Mouse (Mus musculus) stomach, postnatal 0 days (tissue): ENCODE data around the gene Meltf. TPM values are rescaled to one million over a fixed set of nuclear protein-coding genes. Genes with fewer than 3 reads are reported as not detected.

Experiments used
- ATAC-seq: fragments of 200-750 bp; cut with Nextera tagmentation; 2 replicates; pipeline ENCODE4 v1.8.0; 2017; ENCODE audit not compliant: low FRiP score, low TSS enrichment
- DNase-seq: peaks from one replicate; pipeline ENCODE4 v3.0.0-alpha.2; 2016; ENCODE audit warnings: low spot score
- H3K27ac ChIP-seq: fragments of 300-500 bp; sonication (generic); replicated peaks from 2 replicates; pipeline ENCODE4 v1.5.1; 2014; ENCODE audit warnings: mild to moderate bottlenecking, control low read depth
- H3K27me3 ChIP-seq: fragments of 300-500 bp; sonication (generic); 2 replicates; pipeline ENCODE4 v1.6.1; 2014; ENCODE audit warnings: low read length; ENCODE audit not compliant: control insufficient read depth, insufficient read depth
- H3K36me3 ChIP-seq: fragments of 300-500 bp; sonication (generic); 2 replicates; pipeline ENCODE4 v1.6.1; 2014; ENCODE audit warnings: low read length, mixed read lengths; ENCODE audit not compliant: control insufficient read depth, insufficient read depth
- H3K4me1 ChIP-seq: fragments of 300-500 bp; sonication (generic); replicated peaks from 2 replicates; pipeline ENCODE4 v1.6.1; 2014; ENCODE audit warnings: antibody characterized with exemption; ENCODE audit not compliant: control insufficient read depth, insufficient read depth
- H3K4me2 ChIP-seq: fragments of 300-500 bp; sonication (generic); replicated peaks from 2 replicates; pipeline ENCODE4 v1.6.1; 2014; ENCODE audit warnings: low read depth, mild to moderate bottlenecking, control low read depth, moderate library complexity
- H3K4me3 ChIP-seq: fragments of 300-500 bp; sonication (generic); 2 replicates; pipeline ENCODE4 v1.5.1; 2014; ENCODE audit warnings: low read depth, low read length, control low read depth
- H3K9ac ChIP-seq: fragments of 300-500 bp; sonication (generic); 2 replicates; pipeline ENCODE4 v1.6.1; 2014; ENCODE audit warnings: mild to moderate bottlenecking, low read length, control low read depth, mixed read lengths
- H3K9me3 ChIP-seq: fragments of 300-500 bp; sonication (generic); 2 replicates; pipeline ENCODE4 v1.6.1; 2016; ENCODE audit warnings: low read length; ENCODE audit not compliant: control insufficient read depth
- CTCF ChIP-seq: IDR thresholded peaks from 2 replicates; pipeline ENCODE4 v1.5.1; 2016; ENCODE audit warnings: antibody characterized with exemption, low read depth, mild to moderate bottlenecking, moderate library complexity
- EP300 ChIP-seq: optimal IDR thresholded peaks from 2 replicates; pipeline ENCODE3; 2016; ENCODE audit warnings: antibody characterized with exemption
- WGBS: fragments of 180-500 bp; shearing (Covaris S2); extraction: QIAGEN DNeasy Blood & Tissue Kit; methylation state at CpG from one replicate; pipeline ENCODE4 v1.1.7; 2014; 5-methylcytosine and 5-hydroxymethylcytosine counted together
- polyA plus RNA-seq: library from polyadenylated mRNA; unstranded; fragments of >200 nt; fragmentation: Nextera tagmentation; extraction: Ambion mirVana; gene quantifications from 2 replicates; pipeline ENCODE4 v1.2.1, GENCODE M21; 2015

Meltf gene
- polyA plus RNA-seq, 1 experiment from 2014 or later: not detected

DNA sequence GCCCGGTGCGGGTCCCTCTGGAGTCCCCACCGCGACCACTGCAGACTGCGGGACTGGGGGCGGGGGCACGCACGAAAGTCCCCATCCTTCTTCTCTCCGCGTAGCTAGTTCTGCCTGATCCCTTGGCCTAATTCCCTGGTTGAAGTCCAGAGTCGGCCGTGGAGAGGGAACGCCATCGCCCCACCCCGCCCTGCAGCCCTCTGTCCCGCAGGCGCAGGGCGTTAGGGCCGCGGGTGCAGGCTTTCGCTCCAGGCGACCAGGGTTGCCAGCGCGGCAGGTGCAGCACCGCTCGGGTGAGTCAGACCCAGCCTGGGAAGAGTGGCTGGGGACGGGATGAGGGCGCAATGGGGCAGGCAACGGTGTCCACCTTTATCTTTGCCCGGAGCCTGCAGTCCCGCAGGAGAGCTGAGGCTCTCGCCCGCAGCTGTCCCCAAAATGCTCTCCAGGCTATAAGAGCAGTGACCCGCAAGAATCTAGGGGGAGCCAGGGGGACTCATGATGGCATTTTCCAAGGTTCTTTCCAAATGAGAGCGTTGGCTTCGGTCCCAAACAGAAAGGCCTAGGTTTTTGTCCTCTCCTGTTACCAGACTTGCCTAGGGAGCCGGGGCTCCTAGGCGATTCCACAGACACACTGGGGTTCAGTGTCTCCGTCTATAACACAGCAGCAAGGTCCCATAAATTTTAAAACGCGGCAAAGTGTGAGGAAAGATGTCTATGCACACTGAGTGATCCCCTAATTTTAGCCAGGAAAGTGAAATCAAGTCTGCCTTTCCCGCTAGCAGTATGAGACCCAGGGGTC lies 55.3 kb downstream of the Meltf start, which contains the start of gene Pigz:
Pigz (plus strand) TSS at position 101 of the 799 bp plus-strand sequence.
- H3K4me1 ChIP-seq: no peaks in the 10 kb centered on the region; the same call in 1 of the 2 replicates
- H3K9me3 ChIP-seq: no peaks in the 10 kb centered on the region
- peak within 1 kb of the TSS; percentile 78 for H3K27ac ChIP-seq
- H3K4me3 ChIP-seq: peak within 1 kb of the TSS; percentile 52
- no peaks in the 10 kb centered on the region for H3K27me3 ChIP-seq
- peak within 1 kb of the TSS; percentile 83 for H3K4me2 ChIP-seq
- 10% methylated on average over 42 of the region's 42 CpGs for WGBS
- DNase-seq (peak; percentile 67), ATAC-seq (peak; percentile 35; the same call in 1 of the 2 replicates)
- H3K36me3 ChIP-seq: no peaks in the 10 kb centered on the region
- TF ChIP-seq CTCF (no peak), EP300 (no peak)
- peak within 1 kb of the TSS; percentile 64 for H3K9ac ChIP-seq

DNA sequence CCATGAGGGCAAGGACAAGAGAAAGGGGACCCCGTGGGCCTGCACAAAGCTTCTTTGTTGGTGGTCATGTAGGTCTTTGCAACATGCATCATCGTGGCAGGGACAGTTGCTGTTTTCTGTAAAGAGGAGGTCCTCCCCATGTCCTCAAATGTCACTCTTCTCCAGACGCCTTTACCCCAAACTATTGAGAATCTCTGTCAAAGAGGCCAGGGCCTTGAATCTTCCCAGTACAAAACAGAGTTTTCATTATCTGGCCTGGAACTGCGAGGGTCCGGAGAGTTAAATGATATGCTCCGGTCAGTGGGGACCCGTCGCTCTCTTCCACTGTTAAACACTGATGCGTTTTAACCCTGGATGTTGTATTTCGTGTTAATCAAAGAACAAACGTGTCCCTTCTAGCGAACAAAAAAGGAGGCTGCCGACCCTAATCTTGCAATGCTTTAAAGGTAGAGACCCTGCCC lies 56.0 kb downstream of the Meltf start:
- Histone ChIP-seq H3K9me3 (no peaks in the 10 kb centered on the region), H3K9ac (no peak overlapping the region; the same call in 1 of the 2 replicates), H3K27me3 (no peaks in the 10 kb centered on the region), H3K4me2 (peak overlapping the region; percentile 46), H3K27ac (no peak overlapping the region), H3K36me3 (no peaks in the 10 kb centered on the region), H3K4me3 (0 out of 2 replicates have a peak overlapping the region, but pooled peaks have one; percentile 22), H3K4me1 (no peaks in the 10 kb centered on the region; the same call in 1 of the 2 replicates)
- DNase-seq (no peak), ATAC-seq (no peak)
- WGBS: 41% methylated on average over 13 of the region's 13 CpGs
- TF ChIP-seq EP300 (no peak), CTCF (no peak)

DNA sequence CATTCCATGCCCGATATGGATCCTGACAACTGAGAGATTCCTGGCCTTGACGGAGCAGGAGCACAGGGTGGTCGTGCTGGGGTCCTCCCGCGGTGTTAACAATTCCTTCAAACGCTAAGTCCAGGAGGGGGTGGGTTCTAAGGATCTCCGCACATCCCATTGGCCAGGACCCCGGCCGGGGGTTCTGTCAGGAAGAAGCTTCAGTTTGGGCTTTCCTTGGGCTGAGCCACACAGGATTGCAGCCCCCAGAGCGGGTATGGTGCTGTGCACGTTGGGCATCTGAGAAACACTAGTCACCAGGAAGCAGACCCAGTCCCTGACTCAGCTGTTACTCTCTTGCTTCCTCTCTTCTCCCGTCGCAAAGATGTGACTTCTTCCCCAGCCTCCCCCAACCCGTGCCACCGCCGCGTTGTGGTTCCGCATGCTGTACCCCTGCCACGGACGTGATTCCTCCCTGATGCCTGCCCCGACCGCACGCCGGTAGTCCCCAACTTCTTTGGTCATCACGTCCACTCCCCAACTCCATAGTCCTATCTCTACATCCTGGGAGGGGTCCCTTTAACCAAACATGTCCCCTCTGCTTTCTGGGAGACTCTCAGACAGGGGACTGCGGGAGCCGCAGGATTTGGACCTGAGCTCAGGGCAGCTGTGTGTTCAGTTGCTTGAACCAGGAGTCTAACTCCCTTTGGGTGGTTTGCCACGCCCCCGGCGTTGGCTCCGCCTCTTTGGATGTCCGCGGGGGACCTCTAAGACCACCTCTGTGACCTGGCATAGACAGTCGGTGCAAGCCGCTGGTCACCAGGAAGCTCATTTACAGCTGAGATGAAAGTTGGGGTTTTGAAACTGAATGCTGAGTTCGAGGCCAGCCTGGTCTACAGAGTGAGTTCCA lies 56.7 kb downstream of the Meltf start:
- no peaks in the 10 kb centered on the region; the same call in 1 of the 2 replicates for H3K4me1 ChIP-seq
- H3K27me3 ChIP-seq: no peaks in the 10 kb centered on the region
- H3K9me3 ChIP-seq: no peaks in the 10 kb centered on the region
- peak overlapping the region; percentile 46 for H3K4me2 ChIP-seq
- H3K9ac ChIP-seq: peak overlapping the region; percentile 18; the same call in 1 of the 2 replicates
- TF ChIP-seq EP300: no peak
- TF ChIP-seq CTCF: no peak
- DNase-seq (no peak), ATAC-seq (no peak)
- no peak overlapping the region for H3K27ac ChIP-seq
- 8% methylated on average over 36 of the region's 36 CpGs for WGBS
- peak overlapping the region; percentile 22 for H3K4me3 ChIP-seq
- H3K36me3 ChIP-seq: no peaks in the 10 kb centered on the region

- WGBS: 85% methylated on average over 4 of the region's 4 CpGs
- Histone ChIP-seq H3K4me3 (no peak overlapping the region), H3K9me3 (no peaks in the 10 kb centered on the region), H3K4me1 (no peaks in the 10 kb centered on the region; the same call in 1 of the 2 replicates), H3K4me2 (no peak overlapping the region), H3K27me3 (no peaks in the 10 kb centered on the region), H3K9ac (no peak overlapping the region), H3K27ac (no peak overlapping the region), H3K36me3 (no peaks in the 10 kb centered on the region)
- TF ChIP-seq CTCF (peak; percentile 27; the same call in 1 of the 2 replicates), EP300 (no peak)
- DNase-seq (no peak), ATAC-seq (no peak)
Observed at GRCm38 (mm10) chr16:31936568-31936967, 58.0 kb downstream of the Meltf start.

DNA sequence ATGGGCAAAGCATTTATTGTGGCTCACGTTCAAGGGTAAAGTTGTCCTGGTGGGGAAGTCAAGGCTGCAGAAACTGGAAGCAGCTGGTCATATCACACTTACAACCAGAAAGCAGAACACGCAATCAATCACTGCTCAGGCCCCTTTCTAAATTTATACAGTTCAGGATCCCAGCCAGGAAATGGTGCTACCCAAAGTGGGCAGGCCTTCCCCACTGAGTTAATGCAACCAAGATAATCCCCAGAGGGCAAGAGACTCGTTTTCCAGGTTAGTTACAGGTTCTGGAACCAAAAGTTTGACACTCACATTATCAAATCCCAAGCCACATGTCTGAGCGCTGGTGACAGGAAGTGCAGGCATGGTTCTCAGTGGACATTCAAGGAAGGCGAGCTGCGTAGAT lies 60.2 kb downstream of the Meltf start:
- ATAC-seq: no peak
- WGBS: 68% methylated on average over 6 of the region's 6 CpGs
- no peaks in the 10 kb centered on the region; the same call in 1 of the 2 replicates for H3K4me1 ChIP-seq
- no peaks in the 10 kb centered on the region for H3K27me3 ChIP-seq
- no peak for DNase-seq
- H3K9ac ChIP-seq: no peak overlapping the region
- TF ChIP-seq CTCF (no peak), EP300 (no peak)
- H3K27ac ChIP-seq: no peak overlapping the region
- no peaks in the 10 kb centered on the region for H3K9me3 ChIP-seq
- H3K36me3 ChIP-seq: no peaks in the 10 kb centered on the region
- no peak overlapping the region for H3K4me3 ChIP-seq
- no peak overlapping the region for H3K4me2 ChIP-seq
